Mouse (Mus musculus) limb, embryonic 12.5 days (tissue): Measurements from ENCODE around the gene Nmt2. TPM values are rescaled to one million over a fixed set of nuclear protein-coding genes. Genes with fewer than 3 reads are reported as not detected.

ENCODE experiments used
- ATAC-seq: fragments of 200-750 bp; cut with Nextera tagmentation; 2 replicates; pipeline ENCODE4 v1.8.0; 2017; ENCODE audit warnings: low read depth, moderate TSS enrichment; ENCODE audit not compliant: insufficient number of reproducible peaks, insufficient read depth, low FRiP score, low TSS enrichment
- H3K27ac ChIP-seq: fragments of 300-500 bp; sonication (generic); 2 replicates; pipeline ENCODE4 v1.5.1; 2016; ENCODE audit warnings: mild to moderate bottlenecking, moderate library complexity
- H3K27me3 ChIP-seq: fragments of 300-500 bp; sonication (generic); 2 replicates; pipeline ENCODE4 v1.6.1; 2016; ENCODE audit warnings: mild to moderate bottlenecking, moderate library complexity
- H3K36me3 ChIP-seq: fragments of 300-500 bp; sonication (generic); 2 replicates; pipeline ENCODE4 v1.6.1; 2016; ENCODE audit warnings: mild to moderate bottlenecking, moderate library complexity
- H3K4me1 ChIP-seq: fragments of 300-500 bp; sonication (generic); replicated peaks from 2 replicates; pipeline ENCODE4 v1.6.1; 2016
- H3K4me2 ChIP-seq: fragments of 300-500 bp; sonication (generic); 2 replicates; pipeline ENCODE4 v1.6.1; 2016; ENCODE audit warnings: mild to moderate bottlenecking, moderate library complexity
- H3K4me3 ChIP-seq: fragments of 300-500 bp; sonication (generic); replicated peaks from 2 replicates; pipeline ENCODE4 v1.5.1; 2016; ENCODE audit warnings: mild to moderate bottlenecking
- H3K9ac ChIP-seq: fragments of 300-500 bp; sonication (generic); replicated peaks from 2 replicates; pipeline ENCODE4 v1.6.1; 2016; ENCODE audit warnings: mild to moderate bottlenecking, moderate library complexity
- H3K9me3 ChIP-seq: fragments of 300-500 bp; sonication (generic); 2 replicates; pipeline ENCODE4 v1.6.1; 2016; ENCODE audit warnings: mild to moderate bottlenecking, moderate library complexity
- WGBS: fragments of 180-500 bp; shearing (Covaris S2); methylation state at CpG from one replicate; pipeline ENCODE4 v1.1.7; 2016; 5-methylcytosine and 5-hydroxymethylcytosine counted together
- polyA plus RNA-seq: library from polyadenylated mRNA; unstranded; fragments of >200 nt; fragmentation: Nextera tagmentation; extraction: Ambion mirVana; gene quantifications from 2 replicates; pipeline ENCODE4 v1.2.1, GENCODE M21; 2016

Nmt2 gene
- polyA plus RNA-seq: 35.2 and 38.6 TPM in 2 replicates

- peak within 1 kb of the TSS; percentile 76 for H3K4me3 ChIP-seq
- no peaks in the 10 kb centered on the region for H3K27me3 ChIP-seq
- H3K4me1 ChIP-seq: peaks cover 6% of the 10 kb centered on the region
- peak within 1 kb of the TSS; percentile 89 for H3K27ac ChIP-seq
- under 1% methylated on average over 84 of the region's 88 CpGs for WGBS
- peak within 1 kb of the TSS; percentile 82 for H3K4me2 ChIP-seq
- ATAC-seq: peak; percentile 95
- peak within 1 kb of the TSS; percentile 80 for H3K9ac ChIP-seq
- no peaks in the 10 kb centered on the region for H3K9me3 ChIP-seq
- H3K36me3 ChIP-seq: no peaks in the 10 kb centered on the region
Observed at GRCm38 (mm10) chr2:3283602-3284472, at the start of gene Nmt2. Gene Nmt2 (plus strand): TSS chr2:3284212.

- Histone ChIP-seq H3K9ac (no peak overlapping the region), H3K4me2 (no peak overlapping the region), H3K36me3 (no peaks in the 10 kb centered on the region), H3K27me3 (no peaks in the 10 kb centered on the region), H3K4me3 (no peak overlapping the region), H3K9me3 (no peaks in the 10 kb centered on the region), H3K27ac (no peak overlapping the region), H3K4me1 (no peaks in the 10 kb centered on the region)
- WGBS: 83% methylated on average over 5 of the region's 5 CpGs
- no peak for ATAC-seq
Observed at GRCm38 (mm10) chr2:3239255-3239654, 44.8 kb upstream of the Nmt2 start.

GRCm38 (mm10) chr2:3244251-3244650 is 39.8 kb upstream of the Nmt2 start:
- no peaks in the 10 kb centered on the region for H3K9me3 ChIP-seq
- no peak overlapping the region for H3K27ac ChIP-seq
- H3K4me3 ChIP-seq: no peak overlapping the region
- H3K36me3 ChIP-seq: no peaks in the 10 kb centered on the region
- ATAC-seq: no peak
- no peak overlapping the region for H3K9ac ChIP-seq
- H3K27me3 ChIP-seq: no peaks in the 10 kb centered on the region
- H3K4me1 ChIP-seq: no peaks in the 10 kb centered on the region
- WGBS: 62% methylated on average over 3 of the region's 3 CpGs
- no peak overlapping the region for H3K4me2 ChIP-seq

- Histone ChIP-seq H3K4me1 (no peaks in the 10 kb centered on the region), H3K27me3 (no peaks in the 10 kb centered on the region), H3K9ac (no peak overlapping the region), H3K9me3 (no peaks in the 10 kb centered on the region), H3K36me3 (no peaks in the 10 kb centered on the region), H3K4me2 (no peak overlapping the region), H3K27ac (no peak overlapping the region), H3K4me3 (no peak overlapping the region)
- WGBS: 85% methylated on average over 2 of the region's 2 CpGs
- ATAC-seq: no peak
Observed at GRCm38 (mm10) chr2:3251309-3251708, 32.7 kb upstream of the Nmt2 start.

GRCm38 (mm10) chr2:3266466-3266865 is 17.5 kb upstream of the Nmt2 start:
- WGBS: 87% methylated on average over 3 of the region's 3 CpGs
- no peak overlapping the region for H3K9ac ChIP-seq
- ATAC-seq: no peak

GRCm38 (mm10) chr2:3267879-3268278 is 16.1 kb upstream of the Nmt2 start:
- no peak for ATAC-seq
- no peak overlapping the region for H3K27ac ChIP-seq
- H3K4me1 ChIP-seq: no peaks in the 10 kb centered on the region
- no peaks in the 10 kb centered on the region for H3K36me3 ChIP-seq
- WGBS: 38% methylated on average over 3 of the region's 3 CpGs
- H3K27me3 ChIP-seq: no peaks in the 10 kb centered on the region
- H3K4me2 ChIP-seq: no peak overlapping the region
- no peak overlapping the region for H3K9ac ChIP-seq
- no peak overlapping the region for H3K4me3 ChIP-seq
- H3K9me3 ChIP-seq: no peaks in the 10 kb centered on the region

More at GRCm38 (mm10) chr2:3266466-3266865, 17.5 kb upstream of the Nmt2 start:
- Histone ChIP-seq H3K4me3 (no peak overlapping the region), H3K36me3 (no peaks in the 10 kb centered on the region), H3K4me2 (no peak overlapping the region), H3K9me3 (no peaks in the 10 kb centered on the region), H3K27ac (no peak overlapping the region), H3K27me3 (no peaks in the 10 kb centered on the region), H3K4me1 (no peaks in the 10 kb centered on the region)

GRCm38 (mm10) chr2:3273349-3273748 is 10.7 kb upstream of the Nmt2 start:
- Histone ChIP-seq H3K9ac (no peak overlapping the region), H3K36me3 (no peaks in the 10 kb centered on the region), H3K4me1 (no peaks in the 10 kb centered on the region), H3K4me2 (no peak overlapping the region), H3K27ac (no peak overlapping the region), H3K4me3 (no peak overlapping the region), H3K27me3 (no peaks in the 10 kb centered on the region), H3K9me3 (no peaks in the 10 kb centered on the region)
- WGBS: 75% methylated on average over 2 of the region's 2 CpGs
- ATAC-seq: no peak

- H3K27ac ChIP-seq: no peak overlapping the region
- ATAC-seq: no peak
- H3K9me3 ChIP-seq: no peaks in the 10 kb centered on the region
- H3K4me2 ChIP-seq: no peak overlapping the region
- no peaks in the 10 kb centered on the region for H3K4me1 ChIP-seq
- no peak overlapping the region for H3K4me3 ChIP-seq
- no peak overlapping the region for H3K9ac ChIP-seq
- no peaks in the 10 kb centered on the region for H3K27me3 ChIP-seq
- 64% methylated on average over 2 of the region's 2 CpGs for WGBS
- H3K36me3 ChIP-seq: no peaks in the 10 kb centered on the region
Observed at GRCm38 (mm10) chr2:3276106-3276505, 7.9 kb upstream of the Nmt2 start.

GRCm38 (mm10) chr2:3277502-3277901 is 6.5 kb upstream of the Nmt2 start:
- Histone ChIP-seq H3K4me2 (no peak overlapping the region), H3K4me3 (no peak overlapping the region), H3K4me1 (no peaks in the 10 kb centered on the region; the same call in 1 of the 2 replicates), H3K9me3 (no peaks in the 10 kb centered on the region), H3K27me3 (no peaks in the 10 kb centered on the region), H3K27ac (no peak overlapping the region), H3K9ac (no peak overlapping the region), H3K36me3 (no peaks in the 10 kb centered on the region)
- no peak for ATAC-seq
- 84% methylated on average over 7 of the region's 7 CpGs for WGBS

GRCm38 (mm10) chr2:3281311-3281710 is 2.7 kb upstream of the Nmt2 start:
- H3K9ac ChIP-seq: no peak overlapping the region
- no peak for ATAC-seq
- H3K4me2 ChIP-seq: no peak overlapping the region
- H3K27ac ChIP-seq: no peak overlapping the region
- H3K36me3 ChIP-seq: no peaks in the 10 kb centered on the region
- WGBS: 88% methylated on average over 4 of the region's 4 CpGs
- no peaks in the 10 kb centered on the region for H3K9me3 ChIP-seq
- H3K27me3 ChIP-seq: no peaks in the 10 kb centered on the region
- peaks cover 6% of the 10 kb centered on the region for H3K4me1 ChIP-seq
- H3K4me3 ChIP-seq: no peak overlapping the region

- Histone ChIP-seq H3K4me2 (peak overlapping the region; percentile 82), H3K4me1 (peaks cover 6% of the 10 kb centered on the region), H3K9ac (peak overlapping the region; percentile 54; the same call in 1 of the 2 replicates), H3K27ac (peak overlapping the region; percentile 89), H3K4me3 (peak overlapping the region; percentile 76), H3K9me3 (no peaks in the 10 kb centered on the region), H3K36me3 (no peaks in the 10 kb centered on the region), H3K27me3 (no peaks in the 10 kb centered on the region)
- ATAC-seq: no peak; the same call in 1 of the 2 replicates
- WGBS: 8% methylated on average over 12 of the region's 12 CpGs
Observed at GRCm38 (mm10) chr2:3282866-3283601, 978 bp upstream of the Nmt2 start.
